Mouse (Mus musculus): ENCODE results near the gene Gsg1l.

Gsg1l gene

DNA sequence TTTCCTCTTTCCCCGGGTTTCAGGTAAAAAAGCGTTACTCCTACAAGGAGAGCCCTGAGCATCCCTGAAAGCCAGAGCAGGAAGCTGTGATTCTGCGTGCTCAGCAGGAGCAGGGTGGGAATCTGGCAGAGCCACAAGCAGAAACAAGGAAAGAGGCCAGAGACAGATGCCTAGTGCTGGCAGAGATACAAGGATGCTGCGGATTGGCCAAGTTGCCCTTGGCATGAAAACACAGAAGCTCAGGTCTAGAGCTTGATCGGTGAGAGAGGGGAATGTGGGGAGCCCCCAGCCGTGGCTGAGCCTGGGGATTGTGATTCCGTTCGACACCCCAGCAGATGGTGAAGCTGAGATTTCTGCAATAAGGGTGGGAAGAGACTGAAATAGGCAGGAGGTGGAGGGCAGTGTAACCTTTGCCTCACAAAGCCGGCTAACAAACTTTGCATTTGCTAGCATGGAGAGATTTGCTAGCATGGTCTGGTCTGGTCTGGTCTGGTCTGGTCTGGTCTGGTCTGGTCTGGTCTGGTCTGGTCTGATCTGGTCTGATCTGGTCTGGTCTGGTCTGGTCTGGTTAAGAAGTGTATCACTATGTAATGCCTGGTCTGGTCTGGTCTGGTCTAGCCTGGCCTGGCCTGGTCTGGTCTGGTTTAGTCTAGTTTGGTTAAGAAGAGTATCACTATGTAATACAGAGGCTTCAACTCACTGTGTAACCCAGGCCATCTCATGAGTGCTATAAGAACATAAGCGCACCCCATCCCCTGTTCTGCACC, 50.4 kb downstream of the Gsg1l start:
- no peak for DNase-seq

DNA sequence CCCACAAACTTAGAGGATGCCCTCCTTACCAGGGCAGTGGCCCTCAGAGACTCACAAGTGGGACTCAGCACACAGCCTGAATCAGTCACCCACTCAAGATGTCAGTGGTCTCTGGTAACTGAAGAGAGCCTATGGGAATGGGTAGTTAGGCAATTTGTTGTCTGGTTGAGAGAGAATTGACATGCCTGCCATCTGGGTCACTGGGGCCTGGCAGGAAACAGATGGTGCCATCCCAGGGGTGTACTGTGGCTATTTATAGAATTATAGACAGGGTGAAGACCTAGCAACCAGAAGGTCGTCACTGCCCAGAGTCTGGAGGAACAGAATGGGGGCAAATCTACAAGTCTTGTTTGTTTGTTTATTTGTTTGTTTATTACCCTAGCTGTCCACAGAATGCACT, 54.8 kb downstream of the Gsg1l start:
- peak; percentile 43 to 55 for DNase-seq

DNA sequence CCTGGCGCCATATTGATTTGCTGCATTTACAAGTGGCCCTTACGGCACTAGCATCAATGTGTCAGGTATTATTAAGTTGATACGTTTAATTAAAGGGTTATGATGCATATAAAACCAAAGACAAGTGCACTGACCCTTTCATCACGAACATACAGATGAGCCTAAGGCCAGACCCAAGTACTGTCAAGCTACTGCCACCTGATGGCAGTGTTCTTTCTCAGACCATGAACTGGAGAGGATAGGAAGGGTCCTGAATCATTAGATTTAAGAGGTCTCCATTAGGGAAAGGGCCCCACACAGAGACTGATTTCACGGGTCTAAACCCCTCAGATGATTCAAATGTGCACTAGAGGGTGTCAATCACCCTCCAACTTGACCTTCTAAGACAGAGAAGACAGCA, 55.6 kb downstream of the Gsg1l start:
- DNase-seq, result no peak

DNA sequence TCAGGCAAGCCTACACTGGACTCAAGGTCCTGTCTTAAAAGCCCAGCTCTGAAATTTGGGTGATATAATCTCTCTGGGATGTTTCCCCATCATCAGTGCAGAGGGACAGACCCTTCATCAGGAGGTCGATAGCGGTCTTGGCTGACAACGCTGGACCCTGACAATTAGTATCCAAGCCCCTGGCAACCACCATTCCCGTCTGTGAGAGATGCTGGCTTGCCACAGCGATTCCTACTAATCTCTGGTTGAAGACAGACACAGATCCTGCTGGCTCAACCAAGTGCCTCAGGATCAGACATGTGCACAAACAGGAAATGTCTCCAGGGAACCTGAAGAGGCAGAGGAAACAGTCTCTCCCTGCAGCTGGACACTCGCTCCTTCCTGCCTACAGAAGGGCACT, 62.2 kb downstream of the Gsg1l start:
- no peak for DNase-seq

DNA sequence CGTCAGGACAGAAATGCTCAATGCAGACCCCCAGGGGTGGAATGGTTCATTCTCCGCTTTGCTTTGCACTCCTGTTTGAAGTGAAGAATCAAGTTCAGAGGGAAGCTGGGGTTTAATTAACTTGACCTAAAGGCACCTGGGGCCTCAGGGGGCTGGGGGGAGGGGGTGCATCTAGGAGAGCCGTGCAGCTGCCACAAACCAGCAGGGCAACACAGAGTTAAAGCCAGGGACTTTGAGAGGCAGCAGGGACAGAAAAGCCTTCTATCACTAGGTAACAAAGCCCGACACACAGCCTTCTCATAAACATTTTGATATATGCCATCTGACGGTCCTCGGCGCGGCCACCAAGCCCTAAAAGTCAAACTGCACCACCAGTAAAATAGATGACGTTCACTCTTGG, 62.9 kb downstream of the Gsg1l start:
- DNase-seq, result no peak

DNA sequence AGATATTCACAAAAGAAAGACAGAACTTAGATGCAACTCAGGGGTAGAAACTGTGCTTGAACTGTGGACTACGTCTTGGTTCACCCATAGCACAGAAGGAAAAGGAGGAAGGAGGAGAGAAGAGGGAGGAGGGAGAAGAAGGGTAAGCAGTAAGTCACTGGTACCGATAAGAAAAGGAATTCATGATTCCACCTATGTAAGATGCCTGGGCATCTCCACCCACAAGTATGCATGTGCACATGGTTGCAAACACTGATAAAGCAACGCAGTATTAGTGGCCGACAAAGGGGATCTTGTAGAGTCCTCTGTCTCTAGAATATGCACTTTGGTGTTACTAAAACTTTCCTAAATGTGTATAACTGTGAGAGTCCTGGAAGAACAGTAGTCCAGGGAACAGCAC, 64.8 kb downstream of the Gsg1l start:
- DNase-seq, result no peak

DNA sequence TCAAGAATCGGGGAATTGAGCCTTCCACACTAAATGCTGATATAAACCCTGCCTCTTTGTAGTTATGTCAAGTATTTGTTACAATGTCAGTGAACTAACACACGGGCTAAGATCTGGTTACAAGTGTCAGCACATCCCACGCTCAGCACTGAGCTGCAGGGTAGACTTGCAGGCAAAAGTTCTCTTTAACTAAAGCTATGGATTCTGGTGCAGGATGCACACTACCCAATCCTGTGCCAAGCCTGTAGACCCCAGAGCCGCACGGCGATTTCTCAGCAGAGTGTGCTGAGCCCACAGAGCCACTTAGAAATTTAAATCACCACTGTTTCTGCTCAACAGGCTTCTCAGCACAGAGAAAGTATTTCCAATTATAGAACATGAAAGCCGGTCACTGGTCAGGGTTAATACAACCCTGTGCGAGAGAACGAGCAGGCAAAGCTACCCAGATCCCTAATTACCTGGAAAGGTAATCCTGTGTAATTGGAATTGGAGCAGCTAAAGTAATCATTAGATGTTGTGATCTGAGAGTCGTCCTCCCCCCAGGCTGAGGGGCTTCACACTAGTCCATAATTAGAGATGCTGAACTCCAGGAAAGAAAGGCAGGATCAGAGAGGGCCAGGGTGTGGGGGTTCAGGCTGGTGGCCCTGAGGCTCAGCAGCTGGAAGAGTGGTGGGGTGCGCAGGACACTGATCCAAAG, 69.7 kb downstream of the Gsg1l start:
- no peak for DNase-seq

DNA sequence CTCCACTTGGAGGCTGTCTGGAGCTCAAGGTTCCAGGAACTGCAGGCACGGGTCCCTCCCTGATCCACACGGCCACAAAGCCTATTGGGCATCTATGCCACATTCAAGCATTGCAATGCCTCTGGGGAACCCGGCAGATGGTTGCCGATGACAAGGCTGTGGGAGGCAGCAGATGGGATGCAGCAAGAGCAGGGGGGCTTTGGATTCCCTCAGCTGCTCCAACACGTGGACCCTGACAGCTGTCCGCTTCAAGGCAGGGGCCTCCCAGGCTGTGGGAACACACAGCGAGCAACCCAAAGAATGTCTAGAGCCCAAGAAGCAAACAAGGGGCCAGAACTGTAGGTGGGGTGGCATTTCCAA, 73.4 kb downstream of the Gsg1l start:
- no peak for DNase-seq

DNA sequence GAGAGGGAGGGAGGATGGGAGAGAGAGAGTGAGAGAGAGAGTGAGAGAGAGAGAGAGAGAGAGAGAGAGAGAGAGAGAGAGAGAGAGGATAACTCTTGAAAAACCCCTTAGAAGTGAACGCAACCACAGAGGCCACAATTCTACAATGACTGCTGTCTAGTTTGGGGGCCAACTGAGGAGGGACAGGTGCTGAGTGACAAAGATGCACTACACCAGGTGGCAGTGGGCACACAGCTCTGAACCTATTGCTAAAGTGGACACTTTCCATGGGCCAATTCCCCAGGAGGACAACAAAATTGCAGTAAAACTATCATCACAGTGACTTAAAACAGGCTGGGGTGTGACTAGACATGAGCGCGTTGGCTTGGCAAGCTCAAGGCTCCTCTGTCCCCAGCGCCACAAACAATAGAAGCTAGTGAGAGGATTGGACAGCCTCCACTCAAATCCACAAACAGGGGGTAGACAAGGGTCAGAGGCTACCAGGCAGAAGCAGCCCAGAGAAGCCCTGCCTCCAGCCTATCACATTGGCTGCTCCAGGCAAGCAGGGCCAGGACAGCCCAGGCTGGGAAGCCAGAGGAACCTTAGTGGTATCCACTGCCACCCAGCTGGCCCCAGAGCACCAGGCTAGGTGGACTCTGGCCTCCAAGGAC, 73.9 kb downstream of the Gsg1l start:
- DNase-seq, result no peak

DNA sequence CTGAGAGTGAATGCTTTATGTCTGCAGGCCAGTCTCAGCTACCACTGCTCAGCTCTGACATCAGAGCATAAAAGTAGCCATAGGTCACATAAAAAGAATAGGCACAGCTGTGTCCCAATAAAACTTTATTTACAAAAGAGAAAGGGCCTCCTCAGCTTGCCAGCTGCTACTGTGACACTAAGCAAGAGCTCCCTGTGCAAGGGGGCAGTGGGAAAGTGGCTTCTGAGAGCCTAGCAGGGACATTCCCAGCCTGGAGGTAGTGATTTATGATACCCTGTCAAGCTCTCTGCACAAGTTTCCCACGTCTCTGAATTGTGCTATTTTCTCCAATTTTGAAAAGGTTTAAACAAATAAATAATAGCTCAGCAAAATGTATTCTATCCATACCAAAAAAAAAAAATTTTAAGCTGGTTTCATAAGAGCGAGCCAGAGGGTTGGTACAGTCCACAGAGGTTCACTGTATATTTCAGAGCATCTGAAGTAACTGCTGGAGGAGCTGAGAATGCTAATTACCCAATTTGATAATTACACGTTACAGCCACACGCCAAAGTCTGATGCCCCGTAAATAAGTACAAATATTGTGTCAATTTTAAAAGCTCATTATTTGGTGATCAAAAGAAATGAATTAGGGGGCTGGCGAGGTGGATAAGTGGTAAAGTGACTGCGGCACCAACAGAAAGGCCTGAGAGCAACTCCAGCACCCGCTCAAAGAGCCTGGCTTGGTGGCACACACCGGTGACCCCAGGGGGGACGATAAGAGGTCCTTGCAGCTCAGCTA, 74.9 kb downstream of the Gsg1l start:
- no peak for DNase-seq

DNA sequence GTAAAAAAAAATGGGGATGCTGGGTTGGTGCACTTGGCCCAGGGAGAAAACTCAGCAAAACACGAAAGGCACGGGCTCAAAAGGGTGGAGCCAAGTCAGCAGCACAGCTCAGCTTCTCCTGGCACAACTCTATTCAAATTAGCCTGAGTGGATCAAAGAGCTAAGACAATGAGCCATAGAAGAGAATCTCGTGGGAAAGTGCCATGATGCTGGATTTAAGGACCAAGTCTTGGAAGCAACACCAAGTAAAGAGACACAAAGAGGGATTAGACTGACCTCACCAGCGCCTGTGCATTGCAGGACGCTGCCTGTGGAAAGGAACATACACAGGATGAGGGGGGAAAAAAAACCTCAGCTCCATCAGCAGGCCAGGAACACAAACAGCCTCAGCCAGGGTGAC, 76.9 kb downstream of the Gsg1l start:
- no peak for DNase-seq

DNA sequence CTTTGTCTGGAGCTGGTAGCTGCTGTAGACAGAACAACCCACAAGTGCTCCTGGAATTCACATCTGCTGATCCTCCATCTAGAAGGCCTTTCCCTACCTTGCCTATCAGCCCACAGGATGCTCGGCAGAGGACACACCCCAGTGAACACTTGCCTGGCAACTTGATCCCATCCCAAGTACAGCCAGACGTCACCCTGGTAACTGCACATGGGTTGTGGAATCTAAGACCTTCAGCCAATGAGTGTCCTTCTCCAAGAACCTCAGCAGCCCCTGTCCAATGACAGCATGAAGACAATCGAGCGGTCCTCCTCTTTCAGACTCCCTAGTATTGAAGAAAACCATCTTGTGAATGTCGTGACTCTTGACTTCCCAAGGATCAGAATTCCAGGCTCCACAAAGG, 80.5 kb downstream of the Gsg1l start:
- no peak for DNase-seq

DNA sequence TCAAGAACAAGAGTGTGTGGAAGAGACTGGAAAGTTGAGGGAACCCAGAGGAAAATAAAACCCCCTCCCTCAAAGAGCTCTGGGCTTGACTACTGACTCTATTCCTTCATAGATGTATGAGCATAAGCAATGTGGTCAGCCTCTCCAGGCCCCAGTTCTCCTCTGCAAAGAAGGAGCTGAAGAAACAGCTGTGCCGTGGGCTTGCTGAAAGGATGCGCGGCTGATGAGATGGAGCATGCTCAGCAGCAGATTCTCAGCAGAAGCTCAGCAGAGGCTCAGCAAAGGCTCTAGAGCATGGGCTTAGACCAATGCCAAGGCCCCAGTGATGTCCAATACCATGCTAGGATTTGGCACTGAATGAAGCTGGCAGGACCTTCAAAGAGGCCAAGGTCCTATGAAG, 82.3 kb downstream of the Gsg1l start:
- no peak for DNase-seq

DNA sequence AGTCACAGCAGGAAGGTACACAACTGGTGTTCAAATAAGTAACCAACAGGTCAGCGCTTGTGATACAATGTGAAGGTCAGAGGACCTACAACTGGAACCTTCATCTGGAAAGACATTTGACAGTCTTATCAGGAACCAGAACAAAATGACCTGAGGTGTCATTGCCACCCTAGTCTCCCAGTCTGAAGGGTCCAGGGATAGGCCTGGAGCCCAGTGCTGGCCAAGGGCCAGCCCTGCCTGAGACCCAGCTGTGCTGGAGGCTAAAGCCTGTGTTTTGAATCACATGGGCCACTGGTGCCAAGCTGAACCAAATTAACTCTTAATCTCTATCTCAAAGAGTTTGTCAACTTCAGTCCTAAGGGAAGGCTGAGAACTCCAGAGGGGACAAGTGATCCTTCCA, 86.1 kb downstream of the Gsg1l start:
- DNase-seq, result no peak

DNA sequence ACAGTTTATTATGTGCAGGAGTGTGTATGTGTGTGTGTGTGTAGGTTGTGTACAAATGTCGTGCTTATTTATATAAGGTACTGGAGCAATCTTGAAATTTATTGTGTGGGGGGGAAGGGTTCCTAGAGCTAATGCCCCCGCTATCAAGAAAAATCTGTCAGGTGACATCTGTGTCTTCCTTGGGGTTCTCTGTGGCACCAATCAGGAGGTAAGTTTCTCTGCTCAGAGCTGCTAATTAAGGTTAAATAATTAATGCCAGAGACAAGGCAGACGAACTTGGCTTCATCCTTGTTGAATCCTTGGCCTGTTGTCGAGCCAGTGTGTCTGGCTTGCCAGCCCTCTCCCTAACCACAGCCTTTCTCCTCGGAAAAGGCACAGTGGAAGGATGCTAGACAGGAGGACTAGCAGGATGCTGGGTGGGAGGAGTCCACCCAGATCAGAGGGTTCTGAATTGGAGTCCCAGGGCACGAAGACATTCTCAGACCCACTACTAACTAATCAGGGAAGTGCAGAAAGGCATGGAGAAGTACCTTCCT, 89.8 kb downstream of the Gsg1l start:
- no peak for DNase-seq

DNA sequence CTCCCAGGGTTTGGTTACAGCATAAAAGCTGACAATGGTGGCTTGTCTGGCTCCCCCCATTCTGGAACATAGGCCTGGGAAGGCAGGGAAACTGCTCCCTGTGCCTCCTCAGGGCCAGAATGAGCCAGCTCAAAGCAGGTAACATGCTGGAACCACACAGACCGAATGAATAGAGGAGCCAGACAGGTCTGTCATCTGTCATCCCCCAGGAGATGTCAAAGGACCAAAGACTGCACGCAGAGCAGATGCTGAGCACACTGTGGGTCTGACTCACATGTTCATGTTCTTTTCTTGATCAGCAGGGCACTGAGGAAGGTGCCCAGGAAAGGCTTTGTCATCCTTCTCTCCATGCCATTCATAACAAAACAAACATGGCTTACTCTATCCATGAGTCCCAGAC, 90.4 kb downstream of the Gsg1l start:
- DNase-seq, result no peak

DNA sequence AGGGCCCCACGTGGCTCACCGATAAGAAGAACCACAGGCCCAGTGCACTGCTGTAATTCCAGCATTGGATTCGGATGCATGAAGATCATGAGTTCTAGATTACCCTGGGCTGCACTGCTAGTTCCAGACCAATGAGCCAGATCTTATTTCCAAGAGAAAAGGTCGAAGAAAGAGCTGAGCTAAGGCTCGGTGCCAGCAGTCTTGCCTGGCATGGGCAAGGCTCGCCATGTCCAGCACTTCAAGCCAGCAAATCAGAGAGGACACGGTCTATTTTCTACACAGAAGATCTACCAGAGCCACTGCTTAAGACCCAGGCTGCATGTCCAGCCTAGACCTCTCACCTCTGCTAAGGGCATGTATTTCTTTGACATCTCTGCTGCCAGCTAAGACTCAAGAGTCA, 92.2 kb downstream of the Gsg1l start:
- DNase-seq, result no peak

DNA sequence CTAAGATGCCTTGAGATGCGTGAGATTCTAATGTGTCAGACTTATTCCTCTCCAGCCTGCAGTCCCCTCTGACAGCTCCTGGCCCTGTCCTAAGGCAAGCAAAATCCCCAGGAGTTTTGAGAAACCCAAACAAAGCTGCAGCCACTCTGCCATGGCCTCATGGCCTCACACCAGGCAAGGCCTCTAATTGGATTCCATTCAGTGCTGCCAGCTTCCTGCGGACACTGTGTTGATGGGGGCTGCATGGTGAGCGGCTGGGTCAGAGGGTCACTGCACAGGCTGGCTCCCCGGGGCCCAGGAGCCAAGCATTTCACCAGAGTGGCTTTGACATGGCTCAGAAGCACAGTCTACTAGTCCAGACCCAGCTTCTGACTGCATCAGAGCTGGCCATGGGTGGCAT, 92.7 kb downstream of the Gsg1l start:
- DNase-seq, result no peak

DNA sequence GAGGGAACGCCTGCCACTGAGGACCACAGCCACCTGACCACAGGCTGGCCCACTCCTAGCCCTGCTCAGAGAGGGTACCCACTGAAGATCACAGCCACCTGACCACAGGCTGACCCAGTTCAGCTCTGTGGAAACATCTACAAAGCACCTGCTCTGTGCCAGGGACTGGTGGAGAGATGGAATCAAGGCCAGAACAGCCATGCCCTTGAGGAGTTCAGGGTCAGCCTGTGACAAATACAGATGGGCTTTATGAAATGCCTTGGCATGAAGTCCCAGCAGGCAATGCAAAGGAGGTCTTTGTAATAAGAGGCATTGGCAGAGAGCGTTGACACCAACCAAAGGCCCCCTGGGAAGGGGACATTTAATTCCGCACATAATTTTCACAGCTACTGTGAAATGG, 93.9 kb downstream of the Gsg1l start:
- DNase-seq, result no peak

DNA sequence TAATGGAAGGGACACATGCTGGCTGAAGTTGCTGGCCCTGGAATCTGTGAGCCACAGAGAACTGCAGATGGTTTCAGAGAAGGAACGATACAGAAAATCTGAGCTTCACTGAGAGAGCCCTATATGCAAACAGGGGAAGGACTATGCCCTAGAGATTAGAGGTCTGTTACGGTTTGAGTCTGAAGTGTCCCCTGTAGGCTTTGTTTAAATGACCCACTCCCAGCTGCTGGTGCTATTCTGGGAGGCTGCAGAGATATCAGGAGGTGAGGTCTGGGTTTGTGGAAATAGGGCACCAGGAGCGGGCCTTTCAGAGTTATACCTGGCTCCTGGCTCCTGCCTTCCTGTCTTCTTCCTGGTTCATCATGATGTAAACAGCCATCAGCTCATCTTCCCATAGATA, 95.1 kb downstream of the Gsg1l start:
- DNase-seq, result no peak

DNA sequence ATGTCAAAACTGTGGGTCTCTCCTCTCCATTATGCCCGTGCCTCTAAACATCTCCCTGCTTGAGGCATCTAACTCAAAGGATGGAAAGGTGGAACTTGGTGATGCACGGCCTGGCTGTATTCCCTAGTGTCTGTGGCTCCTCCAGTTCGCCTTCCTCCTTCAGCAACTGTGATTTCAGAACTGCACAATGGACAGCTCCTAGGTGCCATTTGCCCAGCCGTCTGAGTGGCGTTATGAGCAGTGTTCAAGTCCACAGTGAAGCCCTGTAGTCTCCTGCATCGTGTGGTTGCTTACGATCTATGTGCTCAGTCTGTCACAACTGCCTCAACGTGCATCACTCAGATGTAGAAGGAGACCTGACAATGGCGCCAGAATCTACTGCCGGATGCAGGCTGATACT, 96.6 kb downstream of the Gsg1l start:
- no peak for DNase-seq

DNA sequence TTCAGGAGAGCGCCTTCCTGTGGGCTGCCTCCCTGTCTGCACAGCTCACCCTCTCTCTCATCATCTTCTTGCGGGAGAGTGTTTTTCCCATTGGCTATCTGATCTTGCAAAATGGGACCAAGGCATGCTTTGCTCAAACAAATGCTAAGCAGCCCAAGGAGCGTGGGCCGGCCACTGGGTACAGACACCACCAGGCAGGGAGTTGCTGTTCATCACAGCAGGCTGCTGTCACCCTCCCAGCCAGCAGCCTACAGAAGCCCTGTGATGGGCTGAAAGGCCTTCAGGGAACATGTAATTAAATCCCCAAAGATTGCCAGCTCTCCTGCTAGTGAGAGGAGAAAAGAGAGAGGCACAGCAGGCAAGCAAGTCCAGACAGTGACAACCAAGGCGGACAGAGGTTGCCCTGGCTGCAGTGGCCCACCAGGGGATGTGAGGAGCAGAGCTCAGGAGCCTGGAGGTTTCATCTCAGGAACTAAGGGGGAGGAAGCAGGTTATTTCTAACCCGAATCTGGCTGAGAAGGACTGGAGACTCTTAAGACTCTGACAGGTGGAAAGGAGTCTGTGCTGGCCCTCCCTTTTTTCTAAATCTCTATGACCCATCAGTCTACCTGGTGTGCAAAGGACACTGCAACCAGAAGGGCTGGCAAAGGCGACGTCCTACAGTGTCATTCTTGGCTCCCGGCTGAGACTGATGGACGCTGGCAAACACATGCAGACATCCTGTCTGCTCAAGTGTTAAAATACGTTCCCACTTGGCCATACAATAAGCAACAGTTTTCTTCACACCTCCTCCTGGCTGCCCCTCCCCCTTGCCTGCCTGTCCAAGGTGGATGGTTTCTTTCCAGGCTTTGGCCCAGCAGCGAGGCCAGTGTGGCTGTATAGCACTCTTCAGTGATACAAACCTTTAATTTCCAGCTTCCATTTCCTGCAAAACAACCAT, 98.0 kb downstream of the Gsg1l start:
- no peak for DNase-seq

All from B cell, adult 2 months (primary cell).